Mouse (Mus musculus) inflammation-experienced regulatory T-cells, adult 6 months (primary cell): Measurements from ENCODE around the gene Fryl. TPM values are rescaled to one million over a fixed set of nuclear protein-coding genes. Genes with fewer than 3 reads are reported as not detected.

ENCODE experiments used
- ATAC-seq: one replicate; pipeline ENCODE4 v1.8.0; 2017
- polyA plus RNA-seq, 3 experiments: library from polyadenylated mRNA; unstranded; fragments of 100-300 nt; shearing (Covaris generic); gene quantifications; one replicate each; pipeline ENCODE4 v1.2.1; 2017

Fryl gene
- polyA plus RNA-seq, 3 experiments from 2014 or later: 87.2 to 121 (median 114) TPM

- no peak for ATAC-seq
These were observed 100.0 kb downstream of the Fryl start for GRCm38 (mm10) chr5:73156226-73156926.

- ATAC-seq: no peak
These were observed 102.5 kb downstream of the Fryl start for GRCm38 (mm10) chr5:73153802-73154465.

- ATAC-seq: peak; percentile 67
These were observed 104.2 kb downstream of the Fryl start for GRCm38 (mm10) chr5:73152206-73152605.

- no peak for ATAC-seq
These were observed 105.5 kb downstream of the Fryl start for GRCm38 (mm10) chr5:73150877-73151445.

- no peak for ATAC-seq
These were observed 111.4 kb downstream of the Fryl start for GRCm38 (mm10) chr5:73144987-73145386.

GRCm38 (mm10) chr5:73141712-73142111, 114.7 kb downstream of the Fryl start:
- no peak for ATAC-seq

GRCm38 (mm10) chr5:73141161-73141560, 115.3 kb downstream of the Fryl start:
- ATAC-seq: no peak

- no peak for ATAC-seq
These were observed 118.9 kb downstream of the Fryl start for GRCm38 (mm10) chr5:73137561-73137960.

GRCm38 (mm10) chr5:73135959-73136358, 120.5 kb downstream of the Fryl start:
- ATAC-seq: no peak

- ATAC-seq: no peak
These were observed 121.3 kb downstream of the Fryl start for GRCm38 (mm10) chr5:73135131-73135530.

GRCm38 (mm10) chr5:73133833-73134185, 122.6 kb downstream of the Fryl start:
- peak; percentile 80 for ATAC-seq

GRCm38 (mm10) chr5:73132998-73133832, 123.2 kb downstream of the Fryl start:
- no peak for ATAC-seq

- no peak for ATAC-seq
These were observed 125.4 kb downstream of the Fryl start for GRCm38 (mm10) chr5:73130984-73131383.

GRCm38 (mm10) chr5:73129871-73130270, 126.5 kb downstream of the Fryl start:
- ATAC-seq: no peak

GRCm38 (mm10) chr5:73119969-73120725, 136.3 kb downstream of the Fryl start:
- ATAC-seq: no peak

- ATAC-seq: no peak
These were observed 136.9 kb downstream of the Fryl start for GRCm38 (mm10) chr5:73119524-73119923.

GRCm38 (mm10) chr5:73118786-73119185, 137.6 kb downstream of the Fryl start:
- ATAC-seq: no peak

GRCm38 (mm10) chr5:73114878-73115277, 141.5 kb downstream of the Fryl start:
- ATAC-seq: peak; percentile 41

GRCm38 (mm10) chr5:73112331-73112730, 144.1 kb downstream of the Fryl start:
- no peak for ATAC-seq

- ATAC-seq: no peak
These were observed 152.8 kb downstream of the Fryl start for GRCm38 (mm10) chr5:73103657-73104056.

- no peak for ATAC-seq
These were observed 154.0 kb downstream of the Fryl start for GRCm38 (mm10) chr5:73102342-73102989.

GRCm38 (mm10) chr5:73092236-73092635, 164.2 kb downstream of the Fryl start:
- no peak for ATAC-seq
